Mouse (Mus musculus): Measurements from ENCODE around the gene Dclk1. TPM values are rescaled to one million over a fixed set of nuclear protein-coding genes. Genes with fewer than 3 reads are reported as not detected.
"Not testable (repeated sequence)": the region's sequence is repeated elsewhere in the genome, so short reads cannot be mapped to it uniquely, and the experiment has no call there.

Gene Dclk1
- polyA plus RNA-seq (2012; rRNA removed) (23.3 and 24.0 TPM in 2 replicates), polyA plus RNA-seq (2014; fragmentation: Nextera tagmentation; extraction: Ambion mirVana) (66.2 and 75.7 TPM in 2 replicates)

GRCm38 (mm10) chr3:55241730-55242421 lies at the start of gene Dclk1:
Gene Dclk1, plus strand, starts transcription at chr3:55242364.
- H3K27me3 ChIP-seq (ENCODE audit: control insufficient read depth, insufficient read depth, low read length) = no peaks in the 10 kb centered on the region
- H3K36me3 ChIP-seq (ENCODE audit: control insufficient read depth, insufficient read depth, low read length) = peaks cover under 1% of the 10 kb centered on the region; the same call in 1 of the 2 replicates
- H3K4me1 ChIP-seq (ENCODE audit: control insufficient read depth, insufficient read depth, low read length) = peaks cover 9% of the 10 kb centered on the region; the same call in 1 of the 2 replicates
- peak within 1 kb of the TSS; percentile 79 for H3K27ac ChIP-seq (replicated peaks; ENCODE audit: low read depth, low read length)
- H3K4me2 ChIP-seq (replicated peaks; ENCODE audit: low read depth, low read length, severe bottlenecking) = peak within 1 kb of the TSS; percentile 84
- H3K4me3 ChIP-seq (replicated peaks; ENCODE audit: low read length) = peak within 1 kb of the TSS; percentile 69
- no peak for ATAC-seq (ENCODE audit: low FRiP score, low read depth)
- H3K9me3 ChIP-seq (ENCODE audit: control insufficient read depth, low read length) = no peaks in the 10 kb centered on the region
- TF ChIP-seq POLR2A (IDR thresholded peaks at IDR 0.05; ENCODE audit: borderline replicate concordance, extremely low read depth, insufficient read depth, insufficient read length) = no peak
- DNase-seq (ENCODE audit: low spot score) = peak; percentile 11
- peak within 1 kb of the TSS; percentile 81 for H3K9ac ChIP-seq (ENCODE audit: low read depth, low read length, severe bottlenecking)
- WGBS = 37% methylated on average over 10 of the region's 10 CpGs

DNA sequence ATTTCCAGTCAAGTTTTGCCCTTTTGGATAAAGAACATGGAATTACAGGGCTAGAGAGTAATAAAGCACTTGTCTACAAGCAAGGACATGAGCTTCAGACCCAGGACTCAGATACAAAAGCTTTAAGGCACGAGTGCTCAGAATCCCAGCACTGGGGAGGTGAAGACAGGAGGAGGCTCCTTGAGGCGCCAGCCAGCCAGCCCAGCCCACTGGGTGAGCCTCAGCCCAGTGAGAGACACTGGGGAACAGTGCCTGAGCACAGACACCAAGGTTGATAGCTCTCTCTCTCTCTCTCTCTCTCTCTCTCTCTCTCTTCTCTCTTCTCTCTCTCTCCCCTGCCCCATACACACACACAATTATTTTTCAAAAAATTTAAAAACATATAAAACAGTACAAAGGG lies 48.8 kb upstream of the Dclk1 start:
- no peak overlapping the region for H3K27ac ChIP-seq (replicated peaks; ENCODE audit: low read depth, low read length)
- H3K4me2 ChIP-seq (replicated peaks; ENCODE audit: low read depth, low read length, severe bottlenecking) = no peak overlapping the region
- no peak for DNase-seq (ENCODE audit: low spot score)
- 48% methylated on average over 2 of the region's 2 CpGs for WGBS
- ATAC-seq (ENCODE audit: low FRiP score, low read depth) = no peak
- H3K9me3 ChIP-seq (ENCODE audit: control insufficient read depth, low read length) = no peaks in the 10 kb centered on the region
- no peak for TF ChIP-seq POLR2A (IDR thresholded peaks at IDR 0.05; ENCODE audit: borderline replicate concordance, extremely low read depth, insufficient read depth, insufficient read length)
- no peak overlapping the region for H3K4me3 ChIP-seq (replicated peaks; ENCODE audit: low read length)
- H3K27me3 ChIP-seq (ENCODE audit: control insufficient read depth, insufficient read depth, low read length) = no peaks in the 10 kb centered on the region
- no peak overlapping the region for H3K9ac ChIP-seq (ENCODE audit: low read depth, low read length, severe bottlenecking)
- no peaks in the 10 kb centered on the region for H3K36me3 ChIP-seq (ENCODE audit: control insufficient read depth, insufficient read depth, low read length)
- no peaks in the 10 kb centered on the region for H3K4me1 ChIP-seq (ENCODE audit: control insufficient read depth, insufficient read depth, low read length)

DNA sequence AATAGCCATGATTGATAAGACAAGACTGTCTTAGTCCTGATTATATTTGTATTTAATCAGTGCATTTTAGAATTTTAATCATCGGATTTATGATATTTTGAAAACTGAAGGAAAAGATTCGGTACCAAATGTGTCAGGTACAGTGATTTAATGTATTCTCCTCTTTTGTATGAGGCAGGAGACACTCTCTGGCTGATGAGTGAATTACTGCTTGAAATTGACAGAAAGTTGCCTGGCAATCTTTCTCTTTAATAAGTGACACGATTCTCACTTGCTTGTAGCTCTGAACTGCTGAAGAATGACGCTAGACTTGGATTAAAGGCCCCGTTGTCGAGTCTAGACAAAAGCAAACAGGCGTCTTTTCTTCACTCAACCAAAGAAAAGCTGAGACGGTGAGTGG lies 47.4 kb upstream of the Dclk1 start:
- WGBS = 83% methylated on average over 8 of the region's 8 CpGs
- DNase-seq (ENCODE audit: low spot score) (no peak), ATAC-seq (ENCODE audit: low FRiP score, low read depth) (no peak)
- H3K4me3 ChIP-seq (replicated peaks; ENCODE audit: low read length) = no peak overlapping the region
- H3K27me3 ChIP-seq (ENCODE audit: control insufficient read depth, insufficient read depth, low read length) = no peaks in the 10 kb centered on the region
- H3K4me1 ChIP-seq (ENCODE audit: control insufficient read depth, insufficient read depth, low read length) = no peaks in the 10 kb centered on the region
- no peaks in the 10 kb centered on the region for H3K36me3 ChIP-seq (ENCODE audit: control insufficient read depth, insufficient read depth, low read length)
- H3K9ac ChIP-seq (ENCODE audit: low read depth, low read length, severe bottlenecking) = no peak overlapping the region
- H3K9me3 ChIP-seq (ENCODE audit: control insufficient read depth, low read length) = no peaks in the 10 kb centered on the region
- no peak overlapping the region for H3K27ac ChIP-seq (replicated peaks; ENCODE audit: low read depth, low read length)
- no peak overlapping the region for H3K4me2 ChIP-seq (replicated peaks; ENCODE audit: low read depth, low read length, severe bottlenecking)
- no peak for TF ChIP-seq POLR2A (IDR thresholded peaks at IDR 0.05; ENCODE audit: borderline replicate concordance, extremely low read depth, insufficient read depth, insufficient read length)

DNA sequence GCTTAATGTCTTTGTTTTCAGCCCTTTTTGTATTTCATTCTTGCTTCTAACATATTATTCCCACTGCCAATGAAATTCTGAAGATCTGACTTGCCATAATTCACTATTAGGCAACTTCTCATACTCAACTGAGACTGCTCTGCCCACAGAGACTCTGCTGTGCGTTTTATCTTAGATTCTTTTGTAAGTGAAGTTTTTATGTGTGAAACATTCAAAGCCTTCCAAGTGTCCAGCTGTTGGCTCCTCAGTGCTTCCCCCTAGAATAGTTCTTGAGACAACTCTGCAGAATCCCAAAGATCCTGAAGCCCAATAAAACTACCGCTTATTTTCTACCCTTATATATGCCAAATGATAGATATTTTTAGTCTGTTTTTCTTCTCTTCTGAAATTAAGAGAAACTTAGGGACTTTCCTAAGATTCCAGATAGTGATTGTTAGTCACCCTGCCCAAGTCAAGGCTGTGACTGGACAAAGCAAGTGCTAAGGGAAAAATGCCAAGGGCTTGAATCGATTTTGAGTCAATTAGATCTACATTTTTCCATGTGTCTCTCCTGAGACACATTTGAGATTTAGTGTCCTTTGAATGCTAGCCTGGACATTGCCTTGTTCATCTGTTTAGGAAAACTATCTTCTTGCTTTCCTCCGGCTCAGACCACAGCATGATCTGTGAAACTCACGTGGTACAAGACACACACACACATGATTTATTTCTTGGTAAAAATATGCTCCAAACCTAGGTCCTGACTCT lies 46.4 kb upstream of the Dclk1 start:
- H3K4me3 ChIP-seq (replicated peaks; ENCODE audit: low read length) = no peak overlapping the region
- H3K27ac ChIP-seq (replicated peaks; ENCODE audit: low read depth, low read length) = no peak overlapping the region
- no peaks in the 10 kb centered on the region for H3K27me3 ChIP-seq (ENCODE audit: control insufficient read depth, insufficient read depth, low read length)
- TF ChIP-seq POLR2A (IDR thresholded peaks at IDR 0.05; ENCODE audit: borderline replicate concordance, extremely low read depth, insufficient read depth, insufficient read length) = no peak
- H3K36me3 ChIP-seq (ENCODE audit: control insufficient read depth, insufficient read depth, low read length) = no peaks in the 10 kb centered on the region
- H3K4me2 ChIP-seq (replicated peaks; ENCODE audit: low read depth, low read length, severe bottlenecking) = no peak overlapping the region
- H3K9me3 ChIP-seq (ENCODE audit: control insufficient read depth, low read length) = no peaks in the 10 kb centered on the region
- 78% methylated on average over 5 of the region's 5 CpGs for WGBS
- ATAC-seq (ENCODE audit: low FRiP score, low read depth) (no peak), DNase-seq (ENCODE audit: low spot score) (no peak)
- H3K9ac ChIP-seq (ENCODE audit: low read depth, low read length, severe bottlenecking) = no peak overlapping the region
- H3K4me1 ChIP-seq (ENCODE audit: control insufficient read depth, insufficient read depth, low read length) = no peaks in the 10 kb centered on the region

DNA sequence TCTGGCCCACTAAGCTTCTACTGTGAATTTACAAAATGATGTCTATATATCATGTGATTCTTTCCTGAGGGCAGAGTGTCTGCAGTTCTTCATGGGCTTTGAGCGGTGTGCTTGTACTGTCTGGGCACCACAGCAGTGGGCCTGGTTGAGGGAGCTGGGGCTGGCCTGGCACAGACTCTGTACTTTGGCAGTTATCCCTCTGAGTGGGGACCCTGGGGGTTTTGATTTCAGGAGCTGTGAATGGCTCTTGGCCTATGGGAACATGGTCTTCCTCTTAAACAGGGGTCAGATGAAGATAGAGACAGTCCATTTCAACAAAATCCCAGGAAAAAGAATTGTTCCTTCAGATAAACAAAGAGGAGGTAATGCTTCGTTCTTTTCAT lies 45.8 kb upstream of the Dclk1 start:
- ATAC-seq (ENCODE audit: low FRiP score, low read depth) (no peak), DNase-seq (ENCODE audit: low spot score) (no peak)
- Histone ChIP-seq H3K9ac (ENCODE audit: low read depth, low read length, severe bottlenecking) (no peak overlapping the region), H3K9me3 (ENCODE audit: control insufficient read depth, low read length) (no peaks in the 10 kb centered on the region), H3K4me3 (replicated peaks; ENCODE audit: low read length) (no peak overlapping the region), H3K27me3 (ENCODE audit: control insufficient read depth, insufficient read depth, low read length) (no peaks in the 10 kb centered on the region), H3K4me1 (ENCODE audit: control insufficient read depth, insufficient read depth, low read length) (no peaks in the 10 kb centered on the region), H3K4me2 (replicated peaks; ENCODE audit: low read depth, low read length, severe bottlenecking) (no peak overlapping the region), H3K27ac (replicated peaks; ENCODE audit: low read depth, low read length) (no peak overlapping the region), H3K36me3 (ENCODE audit: control insufficient read depth, insufficient read depth, low read length) (no peaks in the 10 kb centered on the region)
- TF ChIP-seq POLR2A (IDR thresholded peaks at IDR 0.05; ENCODE audit: borderline replicate concordance, extremely low read depth, insufficient read depth, insufficient read length) = no peak
- WGBS = 96% methylated on average over 2 of the region's 2 CpGs

DNA sequence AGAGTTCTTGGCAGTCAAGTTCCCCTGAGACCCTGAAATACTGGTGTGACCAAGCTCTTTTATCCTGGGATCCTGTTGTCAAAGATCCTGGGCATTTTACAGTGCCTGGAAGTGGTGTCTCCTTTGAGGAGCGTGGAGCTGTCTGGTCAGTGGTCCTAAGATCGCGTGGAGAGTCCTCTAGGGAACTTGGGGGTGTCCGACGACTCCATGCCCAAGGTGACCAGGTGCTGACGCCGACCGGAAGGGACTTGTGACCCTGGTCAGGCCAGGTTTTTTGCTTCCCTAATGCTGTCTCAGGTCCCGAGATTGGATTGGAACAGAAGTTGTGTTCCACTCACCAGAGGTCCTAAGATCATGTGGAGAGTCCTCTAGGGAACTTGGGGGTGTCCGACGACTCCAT lies 38.5 kb upstream of the Dclk1 start:
- H3K4me1 ChIP-seq (ENCODE audit: control insufficient read depth, insufficient read depth, low read length); H3K27ac ChIP-seq (replicated peaks; ENCODE audit: low read depth, low read length); DNase-seq (ENCODE audit: low spot score); H3K36me3 ChIP-seq (ENCODE audit: control insufficient read depth, insufficient read depth, low read length); ATAC-seq (ENCODE audit: low FRiP score, low read depth); H3K4me2 ChIP-seq (replicated peaks; ENCODE audit: low read depth, low read length, severe bottlenecking); H3K4me3 ChIP-seq (replicated peaks; ENCODE audit: low read length); H3K9me3 ChIP-seq (ENCODE audit: control insufficient read depth, low read length); H3K9ac ChIP-seq (ENCODE audit: low read depth, low read length, severe bottlenecking); H3K27me3 ChIP-seq (ENCODE audit: control insufficient read depth, insufficient read depth, low read length): not testable (repeated sequence)
- WGBS = 94% methylated on average over 11 of the region's 11 CpGs

All from limb, embryonic 14.5 days (tissue).